Mouse (Mus musculus) spleen, postnatal 36 days (tissue): Measurements from ENCODE around the gene Neurl4.
"Not testable (repeated sequence)": the region's sequence is repeated elsewhere in the genome, so short reads cannot be mapped to it uniquely, and the experiment has no call there.

Experiments used
- DNase-seq, 2 experiments: peaks; one replicate each; pipeline ENCODE4 v3.0.0; 2022; ENCODE audit warnings: low spot score in 2 of 2, mixed read lengths in 1 of 2

Gene Neurl4

GRCm38 (mm10) chr11:69913554-69914371 is 12.9 kb downstream of the Neurl4 start, which contains the start of gene Gps2:
TSS of gene Gps2 (plus strand) at chr11:69913888.
- peak; percentile 90 to 91 for DNase-seq

- DNase-seq, result peak in 1 of 2 experiments; percentile 28
Observed at GRCm38 (mm10) chr11:69914372-69914764, 13.5 kb downstream of the Neurl4 start.

GRCm38 (mm10) chr11:69914917-69915430 is 14.1 kb downstream of the Neurl4 start:
- DNase-seq, result no peak

GRCm38 (mm10) chr11:69915667-69916627 is 15.1 kb downstream of the Neurl4 start:
- peak; percentile 41 to 73 for DNase-seq

GRCm38 (mm10) chr11:69916652-69917378 is 15.9 kb downstream of the Neurl4 start:
- DNase-seq, result not testable (repeated sequence)

GRCm38 (mm10) chr11:69917379-69917948 is 16.6 kb downstream of the Neurl4 start:
- no peak for DNase-seq

- DNase-seq, result no peak
Observed at GRCm38 (mm10) chr11:69918118-69918517, 17.2 kb downstream of the Neurl4 start.

GRCm38 (mm10) chr11:69919053-69919452 is 18.2 kb downstream of the Neurl4 start:
- DNase-seq, result no peak

GRCm38 (mm10) chr11:69919661-69920265 is 18.9 kb downstream of the Neurl4 start:
- peak; percentile 88 to 91 for DNase-seq

GRCm38 (mm10) chr11:69920266-69921031 is 19.6 kb downstream of the Neurl4 start:
- DNase-seq, result peak in 1 of 2 experiments; percentile 27

GRCm38 (mm10) chr11:69921114-69922011 is 20.5 kb downstream of the Neurl4 start, which contains the start of gene Eif5a:
TSS of gene Eif5a (minus strand) at chr11:69921958.
- peak; percentile 100 for DNase-seq

- DNase-seq, result no peak
Observed at GRCm38 (mm10) chr11:69922012-69922756, 21.3 kb downstream of the Neurl4 start.

- no peak for DNase-seq
Observed at GRCm38 (mm10) chr11:69922796-69923195, 21.9 kb downstream of the Neurl4 start.

GRCm38 (mm10) chr11:69927501-69927900 is 26.6 kb downstream of the Neurl4 start:
- DNase-seq, result no peak

- DNase-seq, result no peak
Observed at GRCm38 (mm10) chr11:69929712-69930111, 28.8 kb downstream of the Neurl4 start.

GRCm38 (mm10) chr11:69930176-69930575 is 29.3 kb downstream of the Neurl4 start:
- not testable (repeated sequence) for DNase-seq

- peak; percentile 59 to 67 for DNase-seq
Observed at GRCm38 (mm10) chr11:69930967-69931537, 30.2 kb downstream of the Neurl4 start.

- no peak for DNase-seq
Observed at GRCm38 (mm10) chr11:69931769-69932168, 30.9 kb downstream of the Neurl4 start.
